Mouse (Mus musculus) cortical plate, adult 2 months (tissue): Measurements from ENCODE around the gene Snx20. TPM values are rescaled to one million over a fixed set of nuclear protein-coding genes. Genes with fewer than 3 reads are reported as not detected.
"Not testable (repeated sequence)": the region's sequence is repeated elsewhere in the genome, so short reads cannot be mapped to it uniquely, and the experiment has no call there.

Source experiments
- H3K27ac ChIP-seq: fragments of 200-500 bp; 2 replicates; pipeline ENCODE4 v1.5.1; 2012; ENCODE audit warnings: low read length, control low read depth, inconsistent platforms; ENCODE audit not compliant: insufficient read depth
- H3K4me1 ChIP-seq: fragments of 200-500 bp; 2 replicates; pipeline ENCODE4 v1.6.1; 2011; ENCODE audit warnings: low read length; ENCODE audit not compliant: control insufficient read depth, insufficient read depth
- H3K4me3 ChIP-seq: fragments of 200-500 bp; 2 replicates; pipeline ENCODE4 v1.5.1; 2011; ENCODE audit warnings: mild to moderate bottlenecking, low read length, control low read depth; ENCODE audit not compliant: insufficient read depth
- CTCF ChIP-seq: fragments of 200-500 bp; IDR thresholded peaks from 2 replicates; pipeline ENCODE4 v1.5.1; 2011; ENCODE audit warnings: mild to moderate bottlenecking, control low read depth, low read length; ENCODE audit not compliant: insufficient read depth; ENCODE audit errors: extremely low read depth
- POLR2A ChIP-seq: fragments of 200-500 bp; IDR thresholded peaks from 2 replicates; pipeline ENCODE4 v1.6.1; 2011; ENCODE audit warnings: mild to moderate bottlenecking, low read length, control low read depth; ENCODE audit not compliant: insufficient read depth; ENCODE audit errors: extremely low read depth
- polyA plus RNA-seq: library from polyadenylated mRNA; depleted of rRNA; stranded (reverse); fragments of >200 nt; gene quantifications from 2 replicates; pipeline ENCODE4 v1.2.3, GENCODE M21; 2012

Snx20 gene
- polyA plus RNA-seq, 1 experiment: 1.1 TPM

DNA sequence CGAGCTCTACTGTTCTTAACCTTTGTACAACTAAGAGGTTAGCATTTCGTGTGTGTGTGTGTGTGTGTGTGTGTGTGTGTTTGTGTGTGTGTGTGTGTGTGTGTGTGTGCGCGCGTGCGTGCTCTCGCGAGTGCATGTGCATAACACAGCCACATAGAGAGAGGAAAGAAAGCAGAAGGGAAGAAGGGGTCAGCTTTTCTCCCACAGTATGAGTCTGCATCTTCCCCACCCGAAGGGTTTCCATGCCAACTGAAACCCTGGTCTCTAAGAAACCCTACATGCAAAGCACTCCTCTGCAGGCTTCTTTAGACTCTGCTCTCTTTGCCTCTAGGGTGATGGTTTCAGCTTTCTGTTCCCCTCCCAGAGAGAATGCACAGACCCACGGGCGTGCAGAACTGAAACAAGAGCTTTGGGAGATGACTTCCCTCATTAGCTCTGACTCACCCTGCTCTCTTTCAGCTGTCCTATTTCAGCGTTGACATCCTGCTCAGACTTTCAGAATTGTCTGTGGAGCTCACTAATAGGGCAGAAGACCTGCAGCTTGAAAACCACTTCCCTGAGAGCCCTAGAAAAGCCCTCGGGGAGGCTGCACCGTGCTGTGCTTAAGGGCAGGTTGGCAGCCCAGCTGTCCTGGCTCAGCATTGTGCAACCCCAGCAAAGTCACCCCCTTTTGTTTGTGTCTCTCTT is 32.6 kb upstream of the Snx20 start:
- peak overlapping the region; percentile 53 for H3K27ac ChIP-seq
- H3K4me3 ChIP-seq: no peak overlapping the region
- peaks cover 10% of the 10 kb centered on the region for H3K4me1 ChIP-seq
- no peak for TF ChIP-seq CTCF
- TF ChIP-seq POLR2A: no peak

DNA sequence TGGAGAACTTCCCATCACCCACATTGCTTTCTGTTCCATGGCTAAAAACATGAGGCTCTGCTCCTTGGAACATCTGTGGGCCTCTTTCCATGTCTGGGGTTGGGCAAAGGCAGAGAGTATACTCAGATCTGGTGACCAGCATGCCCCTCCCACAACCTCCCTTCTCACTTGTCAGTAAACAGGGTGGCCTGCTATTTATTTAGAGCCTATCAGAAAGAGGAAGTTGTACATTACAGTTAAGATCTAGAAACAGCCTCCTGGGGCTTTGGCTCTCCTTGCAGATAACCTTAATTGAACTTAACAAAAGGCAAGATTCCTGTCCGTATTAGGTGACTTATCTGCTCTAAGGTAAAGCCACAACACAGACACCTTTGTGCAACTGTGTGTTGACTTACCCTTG is 30.5 kb upstream of the Snx20 start:
- no peak for TF ChIP-seq CTCF
- no peak for TF ChIP-seq POLR2A
- no peak overlapping the region for H3K4me3 ChIP-seq
- no peak overlapping the region for H3K27ac ChIP-seq
- peaks cover 8% of the 10 kb centered on the region for H3K4me1 ChIP-seq

- H3K27ac ChIP-seq: no peak overlapping the region
- no peak for TF ChIP-seq CTCF
- TF ChIP-seq POLR2A: no peak
- no peak overlapping the region for H3K4me3 ChIP-seq
- peaks cover 6% of the 10 kb centered on the region for H3K4me1 ChIP-seq
These were observed 29.0 kb upstream of the Snx20 start for GRCm38 (mm10) chr8:88664947-88665346.

DNA sequence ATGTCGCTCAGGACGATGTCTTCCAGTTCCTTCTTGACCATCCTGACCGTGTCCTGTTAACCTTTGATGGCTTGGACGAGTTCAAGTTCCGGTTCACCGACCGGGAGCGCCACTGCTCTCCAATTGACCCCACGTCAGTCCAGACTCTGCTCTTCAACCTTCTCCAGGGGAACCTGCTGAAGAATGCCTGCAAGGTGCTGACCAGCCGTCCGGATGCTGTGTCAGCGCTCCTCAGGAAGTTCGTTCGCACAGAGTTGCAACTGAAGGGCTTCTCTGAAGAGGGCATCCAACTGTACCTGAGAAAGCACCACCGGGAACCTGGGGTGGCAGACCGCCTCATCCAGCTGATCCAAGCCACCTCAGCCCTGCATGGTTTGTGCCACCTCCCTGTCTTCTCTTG is 28.2 kb upstream of the Snx20 start:
- peaks cover 6% of the 10 kb centered on the region for H3K4me1 ChIP-seq
- TF ChIP-seq CTCF: no peak
- H3K4me3 ChIP-seq: no peak overlapping the region
- no peak overlapping the region for H3K27ac ChIP-seq

- no peaks in the 10 kb centered on the region for H3K4me1 ChIP-seq
- TF ChIP-seq POLR2A (no peak), CTCF (no peak)
- H3K27ac ChIP-seq: no peak overlapping the region
- H3K4me3 ChIP-seq: no peak overlapping the region
These were observed 26.5 kb upstream of the Snx20 start for GRCm38 (mm10) chr8:88662401-88662821.

DNA sequence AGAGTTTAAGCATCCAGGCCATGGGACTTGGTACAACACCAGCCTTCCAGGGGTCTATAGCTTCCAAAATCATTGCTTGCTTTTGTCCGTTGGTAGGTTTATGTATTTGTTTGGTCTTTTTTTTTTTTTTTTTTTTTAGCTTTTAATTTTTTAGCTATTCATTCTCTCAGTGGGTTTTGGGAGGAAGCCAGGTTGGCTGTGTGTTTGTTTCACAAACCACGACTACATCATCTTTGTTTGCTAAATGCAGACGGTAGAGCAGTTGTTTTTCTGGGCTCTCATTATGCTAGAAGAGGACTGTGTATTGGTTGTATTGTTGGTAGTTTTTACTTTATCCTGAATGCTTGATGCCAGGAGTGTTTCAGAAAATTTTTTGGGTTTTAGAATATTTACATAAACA is 23.9 kb upstream of the Snx20 start:
- Histone ChIP-seq H3K27ac (no peak overlapping the region), H3K4me3 (no peak overlapping the region), H3K4me1 (no peaks in the 10 kb centered on the region)
- TF ChIP-seq CTCF: no peak
- no peak for TF ChIP-seq POLR2A

GRCm38 (mm10) chr8:88655334-88655733 is 19.4 kb upstream of the Snx20 start:
- TF ChIP-seq POLR2A (no peak), CTCF (no peak)
- H3K4me1 ChIP-seq: no peaks in the 10 kb centered on the region

GRCm38 (mm10) chr8:88651122-88651521 is 15.2 kb upstream of the Snx20 start:
- not testable (repeated sequence) for H3K4me1 ChIP-seq

More at GRCm38 (mm10) chr8:88655334-88655733, 19.4 kb upstream of the Snx20 start:
- H3K4me3 ChIP-seq: no peak overlapping the region
- H3K27ac ChIP-seq: no peak overlapping the region

DNA sequence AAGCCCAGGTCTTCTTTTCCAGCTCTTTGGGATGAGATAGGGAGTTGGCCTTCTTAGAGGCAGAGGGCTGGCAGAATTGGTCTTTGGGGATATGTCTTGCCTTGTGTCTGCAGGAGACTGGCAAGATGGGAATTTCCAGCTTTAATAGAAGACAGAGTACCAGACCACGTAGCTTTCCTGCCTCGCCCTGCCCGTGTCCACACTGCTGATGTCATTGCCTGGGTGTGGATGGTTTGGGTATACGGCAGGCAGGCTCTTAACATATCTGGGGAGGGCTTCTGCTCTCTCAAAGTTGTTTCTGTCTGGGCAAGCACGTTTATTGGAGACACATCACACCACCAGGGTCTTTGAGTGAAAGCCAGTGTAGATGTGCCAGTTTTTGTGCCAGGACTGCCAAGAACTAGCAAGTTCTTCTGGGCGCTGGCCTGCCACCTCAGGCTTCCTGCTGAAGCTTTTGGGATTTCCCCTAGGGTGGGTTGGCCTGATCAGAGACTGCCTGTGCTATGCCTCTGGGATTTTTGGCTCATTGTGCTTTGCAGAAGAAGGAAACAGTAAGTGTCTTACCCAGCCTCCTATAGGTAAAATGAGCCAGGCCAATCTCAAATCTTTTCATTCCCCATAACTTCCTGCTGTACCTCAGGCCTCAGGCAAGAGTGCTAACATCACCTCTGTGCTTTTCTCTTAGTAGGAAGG is 14.2 kb upstream of the Snx20 start:
- TF ChIP-seq CTCF (no peak), POLR2A (no peak)
- no peaks in the 10 kb centered on the region for H3K4me1 ChIP-seq
- no peak overlapping the region for H3K27ac ChIP-seq
- H3K4me3 ChIP-seq: no peak overlapping the region

More at GRCm38 (mm10) chr8:88651122-88651521, 15.2 kb upstream of the Snx20 start:
- not testable (repeated sequence) for H3K4me3 ChIP-seq, H3K27ac ChIP-seq

DNA sequence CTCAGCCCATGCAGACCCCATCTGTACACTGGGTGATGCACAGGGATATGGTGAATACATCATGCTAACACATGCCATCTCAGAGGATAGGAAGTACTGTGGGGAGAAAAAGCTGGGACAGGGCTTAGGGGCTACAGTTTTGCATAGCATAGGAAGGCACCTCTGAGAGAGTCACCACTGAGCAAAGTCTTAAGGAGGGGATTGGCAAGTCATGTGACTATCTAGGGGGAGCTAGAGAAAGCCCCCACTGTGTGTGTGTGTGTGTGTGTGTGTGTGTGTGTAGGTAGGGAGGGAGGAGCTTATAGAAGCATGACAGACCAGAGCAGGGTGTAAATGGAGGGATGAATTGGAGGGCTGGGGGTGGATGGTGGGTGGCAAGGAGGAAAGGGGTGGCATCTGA is 12.4 kb upstream of the Snx20 start:
- Histone ChIP-seq H3K4me3 (no peak overlapping the region), H3K4me1 (no peaks in the 10 kb centered on the region), H3K27ac (no peak overlapping the region)
- TF ChIP-seq POLR2A (no peak), CTCF (no peak)
